Mouse (Mus musculus) testis, adult 2 months (tissue): Measurements from ENCODE around the gene Gapdh.

Experiments
- CTCF ChIP-seq: fragments of 200-500 bp; IDR thresholded peaks from 2 replicates; pipeline ENCODE4 v1.5.1; 2012; ENCODE audit warnings: low read depth, mild to moderate bottlenecking, inconsistent platforms, low read length, moderate library complexity; ENCODE audit not compliant: control insufficient read depth, insufficient read depth, insufficient replicate concordance
- POLR2A ChIP-seq: fragments of 200-500 bp; IDR thresholded peaks from 2 replicates; pipeline ENCODE4 v1.6.1; 2012; ENCODE audit warnings: low read depth, mild to moderate bottlenecking, inconsistent platforms, low read length, moderate library complexity; ENCODE audit not compliant: control insufficient read depth

DNA sequence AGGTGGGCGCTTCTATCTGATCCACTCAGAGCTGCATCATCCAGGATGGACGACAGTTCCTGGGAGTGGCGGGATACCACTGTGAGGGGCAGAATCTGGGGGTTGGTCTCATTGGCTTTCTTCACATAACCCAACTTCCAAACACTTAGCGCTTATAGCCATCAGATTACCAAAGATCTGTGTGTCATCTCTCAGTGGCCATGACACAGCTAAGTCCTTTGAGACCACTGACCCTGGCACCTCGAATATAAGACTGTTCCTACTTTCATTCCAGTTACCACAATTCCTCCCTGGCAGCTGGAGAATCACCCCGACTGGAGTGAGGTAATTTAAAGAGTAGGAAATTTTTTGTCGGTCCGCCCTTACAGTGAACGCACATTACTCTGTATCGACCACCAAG lies 19.9 kb upstream of the Gapdh start:
- no peak for TF ChIP-seq POLR2A
- TF ChIP-seq CTCF = no peak
